Mouse (Mus musculus): Measurements from ENCODE around the gene Zfp319. TPM values are rescaled to one million over a fixed set of nuclear protein-coding genes. Genes with fewer than 3 reads are reported as not detected.
"Not testable (repeated sequence)": the region's sequence is repeated elsewhere in the genome, so short reads cannot be mapped to it uniquely, and the experiment has no call there.

Zfp319 gene
- 11.3 and 12.9 TPM in 2 replicates for polyA plus RNA-seq (2016; fragmentation: Nextera tagmentation; extraction: Ambion mirVana)

DNA sequence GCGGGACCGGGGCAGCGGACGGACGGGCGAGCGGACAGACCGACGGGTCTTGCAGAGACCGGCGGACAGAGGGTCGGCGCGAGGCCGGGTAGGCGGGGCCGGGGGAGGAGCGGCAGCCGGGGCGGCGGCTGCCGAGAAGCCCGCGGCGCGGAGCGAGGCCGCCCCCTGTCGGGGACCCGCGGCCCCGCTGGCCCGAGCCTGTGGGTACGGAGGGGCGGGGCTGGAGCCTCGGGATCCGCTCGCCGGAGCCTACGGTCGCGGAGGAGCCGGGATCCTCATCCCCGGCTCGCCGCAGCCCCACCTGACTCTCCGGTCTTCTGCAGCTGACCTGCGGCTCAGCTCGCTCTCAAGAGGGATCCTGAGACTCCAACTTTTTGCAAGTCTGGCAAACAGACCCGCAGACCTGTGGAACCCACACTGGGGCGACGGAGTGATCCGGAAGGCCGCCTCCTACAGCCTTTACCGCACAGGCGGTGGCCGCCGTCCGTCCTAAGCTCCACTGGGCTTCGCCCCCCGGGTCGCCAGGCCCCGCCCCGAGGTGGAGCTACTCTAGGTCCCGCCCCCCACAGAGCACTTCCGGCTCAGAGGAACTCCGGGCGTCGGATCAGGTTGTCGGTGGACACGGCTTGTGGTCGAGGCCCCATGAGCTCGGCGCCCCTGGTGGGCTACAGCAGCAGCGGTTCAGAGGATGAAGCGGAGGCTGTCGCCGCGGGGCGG is at the start of gene Zfp319, which contains the start of gene Usb1:
Gene Zfp319 (minus strand): TSS at position 231 of the 717 bp plus-strand sequence.
Gene Usb1 (plus strand): TSS at position 565 of the 717 bp plus-strand sequence.
- peak within 1 kb of the TSS; percentile 92 for H3K9ac ChIP-seq (replicated peaks)
- no peaks in the 10 kb centered on the region for H3K27me3 ChIP-seq
- peak within 1 kb of the TSS; percentile 90 for H3K4me3 ChIP-seq (replicated peaks)
- H3K4me1 ChIP-seq (replicated peaks) = peaks cover 18% of the 10 kb centered on the region
- WGBS = under 1% methylated on average over 75 of the region's 80 CpGs
- peak; percentile 91 for ATAC-seq (ENCODE audit: insufficient number of reproducible peaks, insufficient read depth, low FRiP score, low TSS enrichment, low read depth)
- no peaks in the 10 kb centered on the region for H3K9me3 ChIP-seq
- H3K36me3 ChIP-seq = peaks cover 50% of the 10 kb centered on the region
- peak within 1 kb of the TSS; percentile 71 for H3K4me2 ChIP-seq
- peak within 1 kb of the TSS; percentile 98 for H3K27ac ChIP-seq

DNA sequence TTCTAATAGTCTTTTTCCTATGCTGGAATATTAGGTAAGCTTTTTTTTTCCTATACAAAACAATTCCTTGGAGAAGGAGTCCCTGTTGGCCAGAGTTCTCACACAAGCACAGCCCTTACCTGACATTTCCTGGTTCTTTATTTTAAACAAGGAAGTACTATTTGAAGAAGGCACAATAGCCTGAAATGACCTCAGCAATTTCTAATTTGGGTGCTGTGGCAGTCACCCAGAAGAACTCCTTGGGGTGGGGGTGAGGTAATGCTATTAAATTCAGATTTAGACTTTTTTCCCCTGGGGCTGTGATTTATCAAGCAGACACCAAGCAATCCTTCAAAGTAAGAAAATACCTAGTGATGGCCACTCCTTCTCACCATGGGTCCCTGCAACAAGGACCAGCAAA is 49.2 kb upstream of the Zfp319 start:
- H3K4me1 ChIP-seq (replicated peaks) = peaks cover 12% of the 10 kb centered on the region
- no peak for ATAC-seq (ENCODE audit: insufficient number of reproducible peaks, insufficient read depth, low FRiP score, low TSS enrichment, low read depth)
- H3K36me3 ChIP-seq = no peaks in the 10 kb centered on the region
- H3K9ac ChIP-seq (replicated peaks) = no peak overlapping the region
- H3K4me3 ChIP-seq (replicated peaks) = no peak overlapping the region
- peaks cover 4% of the 10 kb centered on the region; the same call in 1 of the 2 replicates for H3K9me3 ChIP-seq
- H3K4me2 ChIP-seq = no peak overlapping the region
- H3K27me3 ChIP-seq = no peaks in the 10 kb centered on the region
- no peak overlapping the region for H3K27ac ChIP-seq

DNA sequence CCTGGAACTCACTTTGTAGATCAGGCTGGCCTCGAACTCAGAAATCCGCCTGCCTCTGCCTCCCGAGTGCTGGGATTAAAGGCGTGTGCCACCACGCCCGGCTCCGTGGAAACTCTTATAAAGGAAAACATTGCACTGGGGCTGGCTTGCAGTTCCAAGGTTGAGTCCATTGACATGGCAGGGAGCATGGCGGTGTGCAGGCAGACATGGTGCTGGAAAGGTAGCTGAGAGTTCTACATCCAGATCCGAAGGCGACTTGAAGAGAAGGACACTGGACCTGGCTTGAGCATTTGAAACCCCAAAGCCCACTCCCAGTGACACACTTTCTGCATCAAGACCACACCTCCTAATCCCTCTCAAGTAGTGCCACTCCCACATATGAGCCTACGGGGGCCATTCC is 47.2 kb upstream of the Zfp319 start:
- not testable (repeated sequence) for H3K4me3 ChIP-seq (replicated peaks); H3K9me3 ChIP-seq; H3K9ac ChIP-seq (replicated peaks); H3K27me3 ChIP-seq; H3K36me3 ChIP-seq; H3K4me2 ChIP-seq; ATAC-seq (ENCODE audit: insufficient number of reproducible peaks, insufficient read depth, low FRiP score, low TSS enrichment, low read depth); H3K27ac ChIP-seq
- WGBS = 96% methylated on average over 11 of the region's 11 CpGs
- peaks cover 12% of the 10 kb centered on the region for H3K4me1 ChIP-seq (replicated peaks)

DNA sequence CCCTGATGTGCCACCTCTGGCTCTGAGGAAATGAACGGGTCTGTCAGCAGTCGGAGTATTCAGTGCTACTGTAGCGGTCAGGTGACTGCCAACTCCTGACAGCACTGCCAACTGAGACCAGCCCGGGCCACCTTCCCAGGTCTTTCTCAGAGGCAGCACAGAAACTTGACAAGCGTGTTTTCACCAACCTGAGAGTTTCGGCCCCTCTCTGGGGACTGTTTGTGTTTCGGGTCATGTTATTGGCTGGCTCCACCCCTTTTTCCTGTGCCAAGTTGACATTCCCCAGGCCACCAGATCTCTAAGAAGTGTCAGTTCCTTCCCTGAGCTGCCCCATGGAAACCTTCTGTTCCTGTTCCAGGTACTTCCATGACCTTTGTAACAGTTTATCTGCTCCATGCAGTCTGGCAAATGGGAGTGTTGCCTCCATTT is 46.1 kb upstream of the Zfp319 start:
- Histone ChIP-seq H3K4me1 (replicated peaks) (peaks cover 12% of the 10 kb centered on the region), H3K27me3 (no peaks in the 10 kb centered on the region), H3K9ac (replicated peaks) (no peak overlapping the region), H3K9me3 (no peaks in the 10 kb centered on the region), H3K36me3 (no peaks in the 10 kb centered on the region), H3K27ac (no peak overlapping the region), H3K4me2 (no peak overlapping the region), H3K4me3 (replicated peaks) (no peak overlapping the region)
- 13% methylated on average over 7 of the region's 7 CpGs for WGBS
- ATAC-seq (ENCODE audit: insufficient number of reproducible peaks, insufficient read depth, low FRiP score, low TSS enrichment, low read depth) = no peak

DNA sequence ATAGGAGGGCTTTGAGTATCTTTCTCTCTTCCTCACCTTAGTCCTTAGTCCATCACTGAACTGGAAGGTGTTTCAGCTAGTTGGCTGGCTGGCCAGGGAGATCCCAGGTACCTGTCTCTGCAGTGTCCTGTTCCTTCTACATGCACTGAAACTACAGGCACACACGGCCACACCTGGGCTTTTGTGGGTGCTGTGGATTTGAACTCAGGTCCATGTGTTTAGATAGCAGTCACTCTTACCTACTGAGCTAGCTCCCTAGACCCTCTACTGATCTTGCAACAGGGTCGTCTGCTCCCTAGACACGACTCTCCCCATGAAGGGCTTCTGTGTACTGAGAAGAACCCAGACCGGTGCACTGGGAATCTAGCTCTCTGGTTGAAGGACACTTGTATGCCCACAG is 45.4 kb upstream of the Zfp319 start:
- Histone ChIP-seq H3K9me3 (no peaks in the 10 kb centered on the region), H3K4me1 (replicated peaks) (peaks cover 12% of the 10 kb centered on the region), H3K36me3 (peaks cover 7% of the 10 kb centered on the region; the same call in 1 of the 2 replicates), H3K9ac (replicated peaks) (no peak overlapping the region), H3K4me3 (replicated peaks) (no peak overlapping the region), H3K27ac (no peak overlapping the region), H3K27me3 (no peaks in the 10 kb centered on the region), H3K4me2 (no peak overlapping the region)
- whole genome bisulfite sequencing = 78% methylated on average over 4 of the region's 4 CpGs
- no peak for ATAC-seq (ENCODE audit: insufficient number of reproducible peaks, insufficient read depth, low FRiP score, low TSS enrichment, low read depth)

DNA sequence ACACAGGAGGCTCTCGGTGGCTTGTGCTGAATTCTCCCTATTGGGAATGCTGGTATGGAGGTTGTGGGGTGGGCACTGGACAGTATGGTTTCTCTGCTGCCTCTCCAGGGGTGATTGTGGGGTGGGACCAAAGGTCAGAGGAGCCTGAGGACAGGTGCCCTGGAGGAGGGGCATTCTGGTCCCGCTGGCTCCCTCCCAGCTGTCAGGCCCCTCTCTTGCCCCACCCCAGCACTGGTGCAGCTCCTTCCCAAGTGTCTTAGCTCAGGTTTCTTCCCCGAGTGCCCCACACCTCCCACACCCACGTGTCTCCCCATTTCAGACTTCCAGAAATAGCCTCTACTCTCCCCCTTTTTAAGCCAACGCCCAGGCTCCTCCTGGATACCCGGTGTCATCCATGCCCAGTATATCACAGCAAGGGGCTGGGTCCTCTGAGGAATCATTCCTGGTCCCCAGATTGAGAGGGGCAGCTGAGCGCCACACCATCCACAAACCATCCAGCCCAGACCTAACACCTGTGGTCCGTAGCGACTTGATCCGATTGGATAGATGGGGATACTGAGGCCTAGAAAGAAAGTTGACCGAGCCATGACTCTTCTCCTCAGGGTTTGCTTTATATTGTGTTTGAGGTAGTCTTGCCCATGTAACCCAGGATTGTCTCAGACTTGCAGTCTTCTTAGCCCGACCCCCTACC is 44.7 kb upstream of the Zfp319 start:
- Histone ChIP-seq H3K4me1 (replicated peaks) (peaks cover 12% of the 10 kb centered on the region), H3K4me3 (replicated peaks) (no peak overlapping the region), H3K36me3 (peaks cover 14% of the 10 kb centered on the region), H3K9me3 (no peaks in the 10 kb centered on the region), H3K9ac (replicated peaks) (no peak overlapping the region), H3K27me3 (no peaks in the 10 kb centered on the region), H3K4me2 (no peak overlapping the region), H3K27ac (no peak overlapping the region)
- WGBS = 81% methylated on average over 12 of the region's 12 CpGs
- ATAC-seq (ENCODE audit: insufficient number of reproducible peaks, insufficient read depth, low FRiP score, low TSS enrichment, low read depth) = no peak

DNA sequence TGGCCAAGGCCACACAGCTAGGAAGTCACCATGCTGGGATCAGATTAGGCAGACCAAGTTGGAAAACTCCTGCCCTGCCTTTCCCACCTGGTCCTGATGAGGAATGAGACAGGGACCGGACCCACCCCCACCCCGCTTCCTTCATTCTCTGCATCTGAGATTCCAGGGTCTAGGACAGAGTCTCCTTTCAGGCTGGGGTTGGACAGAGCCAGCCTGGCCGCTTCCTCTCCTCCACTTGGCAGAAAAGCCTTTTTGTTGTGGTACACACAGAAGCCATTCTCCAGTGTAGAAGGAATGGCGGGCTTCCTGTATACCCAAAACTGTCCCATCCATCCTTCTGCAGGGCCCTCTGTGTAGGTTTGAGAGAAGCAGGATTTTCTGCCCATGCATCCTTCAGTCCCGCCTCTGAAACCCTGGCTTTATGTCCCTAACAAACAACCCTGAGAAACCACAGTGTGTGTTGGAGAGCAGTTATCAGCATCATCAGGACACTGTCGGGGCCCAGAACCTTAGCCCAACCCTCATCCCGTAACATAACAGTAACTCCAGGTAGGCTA is 43.7 kb upstream of the Zfp319 start:
- no peak overlapping the region for H3K4me3 ChIP-seq (replicated peaks)
- H3K27ac ChIP-seq = no peak overlapping the region
- H3K27me3 ChIP-seq = no peaks in the 10 kb centered on the region
- H3K36me3 ChIP-seq = peaks cover 24% of the 10 kb centered on the region
- H3K4me2 ChIP-seq = no peak overlapping the region
- H3K9me3 ChIP-seq = no peaks in the 10 kb centered on the region
- no peak for ATAC-seq (ENCODE audit: insufficient number of reproducible peaks, insufficient read depth, low FRiP score, low TSS enrichment, low read depth)
- 86% methylated on average over 7 of the region's 7 CpGs for WGBS
- peaks cover 12% of the 10 kb centered on the region for H3K4me1 ChIP-seq (replicated peaks)
- no peak overlapping the region for H3K9ac ChIP-seq (replicated peaks)

DNA sequence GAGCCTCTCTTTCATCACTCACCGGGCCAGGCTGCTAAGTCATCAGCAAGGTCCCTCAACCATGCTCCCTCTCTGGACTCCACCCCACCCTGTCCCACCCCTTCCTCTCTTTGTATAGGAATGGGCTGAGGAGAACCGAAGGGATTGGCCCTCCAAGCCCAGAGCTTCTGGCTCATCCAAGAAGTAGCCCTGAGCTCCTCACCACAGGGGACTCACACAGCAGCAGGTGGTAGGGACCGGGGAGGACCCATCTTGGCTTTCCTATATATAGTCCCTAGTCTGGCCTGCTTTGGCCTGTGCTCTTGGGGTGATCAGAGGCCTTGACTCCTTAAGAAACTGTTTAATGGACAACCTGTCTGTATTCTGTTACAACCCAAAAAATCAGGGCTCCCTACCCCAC is 42.7 kb upstream of the Zfp319 start:
- 77% methylated on average over 3 of the region's 3 CpGs for WGBS
- Histone ChIP-seq H3K4me2 (no peak overlapping the region), H3K9ac (replicated peaks) (no peak overlapping the region), H3K4me3 (replicated peaks) (no peak overlapping the region), H3K4me1 (replicated peaks) (peaks cover 21% of the 10 kb centered on the region), H3K9me3 (no peaks in the 10 kb centered on the region), H3K36me3 (peaks cover 27% of the 10 kb centered on the region), H3K27ac (no peak overlapping the region), H3K27me3 (no peaks in the 10 kb centered on the region)
- no peak for ATAC-seq (ENCODE audit: insufficient number of reproducible peaks, insufficient read depth, low FRiP score, low TSS enrichment, low read depth)

DNA sequence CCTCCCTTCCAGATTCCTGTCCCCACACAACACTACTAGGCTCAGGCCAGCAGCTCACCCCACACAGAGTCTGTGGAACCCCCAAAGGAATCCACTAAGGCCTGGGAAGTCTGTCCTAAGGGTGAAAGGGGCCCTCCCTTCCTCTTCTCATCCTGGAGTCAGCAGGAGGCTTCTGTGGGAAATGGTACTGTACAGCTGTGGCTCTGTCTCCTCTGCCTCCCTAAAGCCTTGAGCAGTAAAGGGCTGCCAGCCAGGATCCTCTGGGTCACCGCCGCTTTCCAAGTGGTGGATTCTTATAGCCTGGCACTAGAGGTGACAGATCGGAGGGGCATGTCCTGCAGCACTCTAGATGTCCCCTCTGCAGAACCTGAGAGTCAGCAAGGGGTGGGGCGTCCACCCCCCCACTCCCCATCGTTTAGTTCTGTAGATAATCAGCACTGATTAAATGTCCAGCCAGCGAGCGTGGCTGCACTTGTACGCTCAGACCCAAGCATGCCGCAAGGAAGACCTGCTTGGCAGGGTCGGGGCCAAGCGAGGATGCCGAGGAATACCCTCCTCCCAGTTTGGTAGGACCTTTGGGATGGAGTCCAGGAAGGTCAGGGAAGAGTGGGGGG is 41.7 kb upstream of the Zfp319 start:
- no peak for ATAC-seq (ENCODE audit: insufficient number of reproducible peaks, insufficient read depth, low FRiP score, low TSS enrichment, low read depth)
- Histone ChIP-seq H3K4me2 (no peak overlapping the region), H3K4me3 (replicated peaks) (no peak overlapping the region), H3K9ac (replicated peaks) (no peak overlapping the region), H3K9me3 (no peaks in the 10 kb centered on the region), H3K27ac (no peak overlapping the region), H3K4me1 (replicated peaks) (peaks cover 29% of the 10 kb centered on the region), H3K36me3 (peaks cover 27% of the 10 kb centered on the region), H3K27me3 (no peaks in the 10 kb centered on the region)
- 74% methylated on average over 12 of the region's 12 CpGs for WGBS

DNA sequence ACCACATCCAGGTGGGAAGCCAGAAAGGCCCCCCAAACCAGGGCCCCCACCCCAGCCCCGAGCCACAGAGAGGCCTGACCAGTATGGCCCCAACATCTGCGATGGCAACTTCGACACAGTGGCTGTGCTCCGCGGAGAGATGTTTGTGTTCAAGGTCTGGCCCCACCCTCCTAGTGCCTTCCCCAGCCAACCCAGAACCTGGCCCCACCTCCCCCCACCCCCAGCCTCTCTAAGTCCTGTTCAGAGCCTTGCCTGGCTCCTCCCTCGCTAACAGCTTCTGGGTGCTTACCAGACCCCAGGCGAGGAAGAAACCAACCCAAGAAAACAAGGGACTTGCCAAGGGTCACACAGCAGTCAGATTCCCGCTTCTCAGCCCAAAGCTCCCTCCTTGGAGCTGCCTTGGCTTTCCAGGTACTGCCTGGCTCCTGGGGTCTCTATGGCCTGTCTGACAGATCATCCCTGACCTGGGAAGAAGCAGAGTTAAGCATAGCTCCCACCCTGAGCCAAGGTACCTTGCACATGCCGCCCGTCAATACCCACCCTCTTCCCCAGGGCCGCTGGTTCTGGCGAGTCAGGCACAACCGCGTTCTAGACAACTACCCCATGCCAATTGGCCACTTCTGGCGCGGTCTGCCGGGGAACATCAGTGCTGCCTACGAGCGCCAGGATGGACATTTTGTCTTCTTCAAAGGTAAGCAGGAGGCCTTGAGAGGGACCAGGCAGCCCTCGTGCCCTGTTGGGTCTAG is 38.0 kb upstream of the Zfp319 start:
- peaks cover 31% of the 10 kb centered on the region for H3K36me3 ChIP-seq
- H3K4me1 ChIP-seq (replicated peaks) = peaks cover 17% of the 10 kb centered on the region
- H3K4me2 ChIP-seq = peak overlapping the region; percentile 62
- peak overlapping the region; percentile 60 for H3K9ac ChIP-seq (replicated peaks)
- peak; percentile 65 for ATAC-seq (ENCODE audit: insufficient number of reproducible peaks, insufficient read depth, low FRiP score, low TSS enrichment, low read depth)
- 38% methylated on average over 20 of the region's 20 CpGs for WGBS
- peak overlapping the region; percentile 84 for H3K27ac ChIP-seq
- H3K4me3 ChIP-seq (replicated peaks) = peak overlapping the region; percentile 38
- H3K9me3 ChIP-seq = no peaks in the 10 kb centered on the region
- no peaks in the 10 kb centered on the region for H3K27me3 ChIP-seq
